Mouse (Mus musculus) spleen, postnatal 10 days (tissue): Measurements from ENCODE around the gene Zfc3h1.

ENCODE experiments used
- DNase-seq, 2 experiments: peaks; one replicate each; pipeline ENCODE4 v3.0.0; 2021 to 2022; ENCODE audit warnings: low spot score in 2 of 2

Zfc3h1 gene

GRCm38 (mm10) chr10:115385018-115386002, 551 bp downstream of the Zfc3h1 start:
- peak; percentile 74 to 83 for DNase-seq

DNA sequence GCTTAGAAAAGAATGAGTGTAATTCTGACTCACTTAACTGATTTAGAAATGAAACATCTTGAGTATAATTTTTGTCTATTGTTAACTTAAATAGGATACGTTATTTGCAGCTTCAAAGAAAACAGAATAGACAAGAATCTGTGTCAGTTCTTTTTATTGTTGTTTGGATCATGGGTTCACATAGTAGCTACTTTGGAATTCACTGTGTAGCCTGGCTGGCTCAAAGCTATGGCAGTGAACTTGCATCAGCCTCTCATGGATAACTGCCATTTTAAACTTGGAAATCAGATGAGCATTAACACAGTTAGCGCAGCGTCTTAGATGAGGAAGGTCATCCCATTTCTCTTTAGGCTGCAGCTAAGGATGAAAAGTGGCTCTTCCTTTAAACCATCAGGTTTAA, 3.1 kb downstream of the Zfc3h1 start:
- DNase-seq, result no peak

DNA sequence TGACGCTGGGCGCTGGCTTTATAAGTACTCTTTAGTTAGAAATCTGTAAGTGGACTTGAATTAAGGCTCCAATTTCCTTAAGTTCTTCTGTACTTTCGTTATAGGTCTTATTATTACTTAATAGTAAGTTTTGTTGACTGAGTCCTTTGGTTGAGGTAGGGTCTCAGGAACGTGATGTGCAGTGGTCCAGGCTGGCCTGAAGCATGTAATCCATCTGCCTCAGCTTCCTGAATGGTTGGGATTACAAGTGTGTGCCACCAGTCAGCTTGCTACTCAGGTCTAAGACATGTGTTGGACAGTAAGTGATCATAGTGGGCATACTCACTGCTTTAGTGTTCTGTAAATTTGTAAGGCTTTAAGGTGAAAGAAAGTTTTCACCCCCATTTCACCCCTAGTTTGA, 6.3 kb downstream of the Zfc3h1 start:
- DNase-seq, result no peak

DNA sequence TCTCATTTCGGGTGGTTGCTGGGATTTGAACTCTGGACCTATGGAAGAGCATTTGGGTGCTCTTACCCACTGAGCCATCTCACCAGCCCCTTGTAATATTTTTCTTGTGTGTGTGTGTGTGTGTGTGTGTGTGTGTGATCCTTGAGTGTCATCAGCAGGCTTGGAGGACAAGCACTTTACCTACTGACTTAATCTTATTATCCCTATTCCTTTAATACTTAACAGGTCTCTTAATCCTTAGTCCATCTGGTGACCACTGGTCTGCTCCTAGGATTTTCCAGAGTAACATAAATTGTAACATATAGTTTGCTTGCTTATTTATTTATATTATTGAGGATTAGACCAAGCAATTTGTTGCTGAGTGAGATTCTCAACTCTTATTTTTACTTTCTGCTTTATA, 7.1 kb downstream of the Zfc3h1 start:
- DNase-seq, result no peak

DNA sequence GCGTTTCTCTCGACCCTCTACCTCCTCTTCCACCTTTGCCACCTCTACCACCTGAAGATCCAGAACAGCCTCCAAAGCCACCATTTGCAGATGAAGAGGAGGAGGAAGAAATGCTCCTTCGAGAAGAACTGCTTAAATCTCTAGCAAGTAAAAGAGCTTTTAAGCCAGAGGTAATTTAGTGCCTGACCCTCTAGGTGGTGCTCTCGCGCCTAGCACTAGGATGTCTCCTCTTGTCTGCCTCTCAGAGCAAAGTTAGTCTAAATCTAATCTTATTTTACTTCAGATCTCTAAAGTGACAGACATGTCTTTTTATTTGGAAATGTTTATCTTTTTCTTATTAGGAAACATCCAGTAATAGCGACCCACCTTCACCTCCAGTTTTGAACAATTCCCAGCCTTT, 21.6 kb downstream of the Zfc3h1 start:
- peak; percentile 37 to 77 for DNase-seq

GRCm38 (mm10) chr10:115413496-115413895, 28.7 kb downstream of the Zfc3h1 start:
- no peak for DNase-seq

GRCm38 (mm10) chr10:115414056-115414455, 29.3 kb downstream of the Zfc3h1 start:
- no peak for DNase-seq

DNA sequence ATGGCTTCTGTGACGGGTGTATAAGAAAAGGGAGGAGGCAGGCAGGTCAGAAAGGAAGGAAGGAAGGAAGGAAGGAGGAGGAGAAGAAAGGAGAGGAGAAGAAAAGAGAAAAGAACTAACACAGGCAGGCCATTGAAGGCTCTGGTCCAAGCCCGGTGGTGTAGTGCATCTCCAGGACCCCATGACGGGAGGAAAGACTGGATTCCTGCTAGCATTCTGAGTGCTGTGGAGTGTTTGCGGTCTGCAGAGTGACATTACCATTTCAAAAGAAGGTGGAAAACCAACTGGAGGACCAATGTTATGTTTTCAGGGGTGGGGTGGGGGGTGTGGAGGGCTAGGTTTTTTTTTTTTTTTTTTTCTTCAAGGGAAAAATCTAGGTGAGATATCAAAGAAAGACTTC, 37.2 kb downstream of the Zfc3h1 start:
- DNase-seq, result no peak

- DNase-seq, result no peak
These were observed 40.6 kb downstream of the Zfc3h1 start for GRCm38 (mm10) chr10:115425351-115425750.

GRCm38 (mm10) chr10:115437286-115437685, 52.5 kb downstream of the Zfc3h1 start:
- no peak for DNase-seq

DNA sequence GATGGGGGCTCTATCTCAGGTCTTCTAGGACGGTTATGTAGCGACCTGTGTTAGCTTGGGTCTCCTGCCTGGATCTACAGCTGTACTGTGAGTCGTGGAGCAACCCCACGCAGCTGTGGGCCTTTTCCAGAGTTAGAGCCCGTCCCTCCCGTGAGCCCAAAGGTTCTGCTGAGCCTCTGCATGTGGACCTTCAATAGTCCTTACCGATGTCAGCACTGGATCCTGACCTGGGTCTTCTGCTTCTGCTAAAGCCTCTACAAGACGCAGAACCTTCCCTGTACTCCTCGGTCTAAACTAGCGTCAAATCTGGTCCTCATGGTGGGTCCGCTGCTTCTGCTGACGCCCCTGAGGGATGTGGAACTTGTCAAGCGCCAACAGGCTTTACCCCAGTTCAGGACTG, 63.9 kb downstream of the Zfc3h1 start:
- no peak for DNase-seq

DNA sequence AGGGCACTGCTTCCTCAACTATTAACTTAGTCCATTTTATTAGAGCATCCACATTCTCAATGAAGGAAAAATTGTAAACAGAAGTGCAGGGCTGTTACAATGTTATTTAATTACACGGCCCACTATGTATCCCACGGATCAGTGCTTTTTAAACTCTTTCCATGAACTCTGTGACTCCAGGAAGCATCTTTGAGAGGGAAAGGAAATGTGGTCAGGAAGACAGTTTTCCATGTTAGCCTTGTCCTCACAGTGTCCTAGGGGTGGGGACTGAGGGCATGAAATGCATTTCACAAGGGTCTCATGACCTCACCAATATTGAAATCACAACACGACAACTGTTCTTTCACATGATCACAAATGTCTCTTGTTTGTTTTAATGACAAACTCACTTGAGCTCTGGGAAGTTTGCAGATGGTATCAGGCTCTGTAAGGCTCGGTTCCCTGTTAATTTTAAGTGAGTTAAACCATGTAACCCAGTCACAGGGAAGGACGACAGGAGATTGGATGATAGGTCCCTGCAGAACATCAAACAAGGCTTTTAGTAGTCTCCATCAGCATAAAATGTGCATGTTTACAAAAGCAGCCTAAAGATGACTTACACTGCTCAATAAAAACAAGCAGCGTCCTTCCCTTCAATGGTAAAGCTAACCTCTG, 72.7 kb downstream of the Zfc3h1 start:
- DNase-seq, result no peak

- no peak for DNase-seq
These were observed 77.9 kb downstream of the Zfc3h1 start for GRCm38 (mm10) chr10:115462646-115463045.

DNA sequence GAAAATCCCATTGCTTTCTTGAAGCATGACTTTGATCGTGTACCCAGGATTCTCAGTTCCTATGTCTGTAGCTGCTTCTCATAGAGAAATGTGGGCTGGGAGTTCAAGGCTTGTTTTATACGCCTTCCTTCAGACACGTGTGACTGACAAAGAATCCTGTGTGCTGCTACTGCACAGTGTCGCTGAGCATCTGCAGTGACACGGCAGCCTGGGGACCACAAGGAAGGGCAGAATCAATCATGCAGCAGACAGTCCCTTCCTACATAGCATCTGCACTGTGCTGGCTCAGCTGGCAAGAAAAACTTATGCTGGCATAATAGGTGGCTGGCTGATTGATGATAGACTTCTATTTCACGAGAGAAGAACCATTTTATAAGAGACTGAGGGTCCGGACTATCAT, 80.3 kb downstream of the Zfc3h1 start:
- DNase-seq, result no peak

DNA sequence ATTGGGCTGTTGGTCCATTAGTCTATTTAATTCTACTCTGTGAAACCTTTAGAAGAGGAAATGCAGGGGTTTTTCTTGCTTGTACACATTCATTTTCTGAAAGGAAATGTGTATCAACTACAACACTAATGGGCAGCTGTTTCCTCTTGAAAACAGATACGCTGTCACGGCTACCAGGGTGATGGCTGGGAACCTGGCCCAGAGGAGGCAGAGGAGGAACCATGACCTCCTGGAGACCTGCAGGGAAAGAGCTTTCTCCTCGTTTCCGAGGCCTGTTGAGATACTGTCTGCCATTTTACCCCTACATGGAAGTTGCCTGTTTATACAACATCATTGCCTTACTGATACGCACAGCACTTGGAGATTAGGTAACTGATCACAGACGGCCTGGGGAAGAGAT, 81.0 kb downstream of the Zfc3h1 start:
- no peak for DNase-seq

DNA sequence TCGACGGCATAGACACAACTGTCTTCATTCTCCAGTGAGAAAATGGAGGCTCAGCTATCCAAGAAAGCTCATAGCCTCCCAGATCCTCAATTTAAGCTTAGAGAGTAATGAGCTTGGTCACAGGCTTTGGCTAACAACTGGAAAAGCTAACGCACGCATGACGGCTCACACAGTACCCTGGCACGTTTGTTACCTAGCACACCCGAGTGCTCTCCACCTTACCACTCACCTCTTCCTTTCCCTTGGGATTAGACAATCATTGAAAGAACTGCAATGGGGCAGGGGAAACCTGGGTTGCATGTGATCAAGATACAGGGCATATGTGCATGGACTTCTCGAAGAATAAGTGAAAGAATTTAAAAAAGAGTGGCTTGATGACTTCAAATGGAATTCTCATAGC, 83.2 kb downstream of the Zfc3h1 start:
- DNase-seq, result no peak

DNA sequence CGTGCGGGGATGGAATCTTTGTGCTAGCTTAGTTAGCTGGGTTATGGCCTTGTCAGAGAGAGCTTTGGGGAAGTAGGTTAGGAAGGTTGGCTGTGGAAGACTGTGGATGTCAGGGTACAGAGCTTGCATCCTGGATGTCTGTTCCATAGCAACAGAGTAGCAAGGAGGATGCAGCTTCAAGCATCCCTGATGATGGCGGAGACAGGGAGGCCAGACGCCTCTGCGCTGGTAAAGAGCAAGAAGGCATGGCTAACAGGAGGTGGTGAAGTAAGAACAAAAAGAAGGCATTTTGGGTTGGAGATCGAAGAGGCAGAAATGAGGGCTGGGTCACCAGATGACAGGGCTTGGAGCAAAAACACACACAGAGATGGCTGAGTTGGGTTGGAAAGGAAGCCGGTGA, 83.9 kb downstream of the Zfc3h1 start:
- no peak for DNase-seq

GRCm38 (mm10) chr10:115469040-115469439, 84.3 kb downstream of the Zfc3h1 start:
- DNase-seq, result no peak

DNA sequence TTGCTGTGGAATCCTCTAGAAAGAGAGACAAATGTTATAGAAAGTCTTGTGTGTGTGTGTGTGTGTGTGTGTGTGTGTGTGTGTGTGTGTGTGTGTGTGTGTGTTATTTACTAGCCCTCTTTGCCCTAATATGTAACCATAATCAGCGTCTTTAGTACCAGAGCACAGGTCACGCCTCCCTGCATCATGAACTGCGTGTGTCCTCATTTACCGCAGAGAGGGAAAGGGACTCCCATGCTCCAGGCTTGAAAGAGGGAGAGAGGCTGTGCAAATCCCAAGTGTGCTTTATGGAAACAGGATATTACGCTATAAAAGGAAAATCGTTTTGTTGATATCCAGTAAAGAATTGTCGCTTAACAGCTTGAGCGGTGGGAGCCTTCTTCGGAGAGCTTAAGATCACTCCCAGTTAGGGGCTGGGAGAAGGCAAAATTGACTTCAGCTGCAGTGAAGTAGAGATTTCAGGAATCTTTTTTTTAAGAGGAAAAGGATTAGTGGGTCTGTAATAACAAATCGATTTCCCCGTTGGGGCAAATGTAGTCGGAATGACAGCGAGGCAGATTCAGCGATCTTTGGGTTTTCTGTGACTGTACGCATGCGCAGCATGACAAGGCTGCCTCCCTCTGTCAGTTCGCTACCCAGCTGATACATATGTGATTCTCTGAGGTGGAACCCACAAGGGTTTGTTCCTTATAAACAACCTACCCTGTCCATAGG, 86.0 kb downstream of the Zfc3h1 start:
- no peak for DNase-seq

DNA sequence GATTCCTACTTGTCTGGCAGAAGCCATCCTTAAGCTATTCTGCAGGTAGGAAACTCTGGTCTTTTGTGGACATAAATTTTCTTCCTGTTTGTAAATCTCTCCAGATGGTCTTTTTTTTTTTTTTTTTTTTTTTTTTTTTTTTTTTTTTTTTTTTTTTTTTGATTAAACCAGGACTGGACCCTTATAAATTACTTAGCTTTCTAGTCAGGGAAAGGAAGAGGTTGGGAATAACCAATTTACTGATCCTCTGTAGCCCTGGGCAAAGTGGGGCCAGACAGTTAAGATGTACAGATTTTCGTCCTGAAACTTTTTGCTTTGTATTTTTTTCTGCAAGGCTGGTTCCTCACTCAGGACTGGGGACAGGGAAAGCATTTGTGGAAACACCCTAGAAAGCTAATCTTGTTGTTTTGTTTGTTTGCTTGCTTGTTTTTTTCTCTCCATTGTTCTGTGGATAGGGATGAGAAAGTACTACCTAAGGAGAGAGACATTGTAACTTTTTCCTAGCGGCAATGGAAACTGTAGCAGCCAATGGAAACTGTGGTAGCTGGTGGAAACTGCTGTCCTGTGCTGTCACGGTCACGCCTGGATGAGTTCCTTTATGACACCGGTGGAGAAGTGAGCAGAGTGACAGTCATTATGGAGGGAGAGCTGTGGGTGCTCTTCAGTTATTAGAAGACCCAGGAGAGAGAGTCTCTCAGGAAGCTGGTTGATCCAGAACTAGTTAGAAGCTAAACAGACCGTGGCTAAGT, 88.6 kb downstream of the Zfc3h1 start:
- DNase-seq, result peak in 1 of 2 experiments; percentile 23

DNA sequence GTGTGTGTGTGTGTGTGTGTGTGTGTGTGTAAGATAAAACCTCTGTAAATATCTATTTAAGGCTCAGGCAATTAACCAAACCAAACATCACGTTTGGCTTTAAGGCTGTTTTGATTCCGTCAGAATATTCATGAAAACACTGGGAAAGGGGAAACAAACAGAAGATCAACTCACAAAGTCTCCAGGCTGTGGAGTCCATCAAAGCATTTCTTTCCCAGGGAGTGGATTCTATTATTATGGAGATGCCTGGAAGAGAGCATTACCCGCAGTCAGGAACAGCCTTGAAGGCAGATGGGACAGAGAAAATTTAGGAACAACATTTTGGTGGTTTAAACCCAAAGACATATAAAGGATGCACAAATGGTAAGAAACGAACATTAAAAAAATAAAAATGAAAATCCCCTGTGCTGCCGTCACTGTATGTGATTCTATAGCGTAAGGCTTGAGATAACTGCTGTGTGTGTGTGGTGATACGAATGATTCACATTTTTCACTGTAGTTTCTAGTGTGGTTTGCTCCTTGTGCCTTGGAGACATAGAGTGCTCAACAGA, 90.3 kb downstream of the Zfc3h1 start:
- DNase-seq, result no peak
